Mouse (Mus musculus) spleen, postnatal 36 days (tissue): ENCODE measurements around the gene Exosc6.
"Not testable (repeated sequence)": the region's sequence is repeated elsewhere in the genome, so short reads cannot be mapped to it uniquely, and the experiment has no call there.

Experiments
- DNase-seq, 2 experiments: peaks; one replicate each; pipeline ENCODE4 v3.0.0; 2022; ENCODE audit warnings: low spot score in 2 of 2, mixed read lengths in 1 of 2

The Exosc6 gene

GRCm38 (mm10) chr8:111056158-111056663 is at the start of gene Exosc6:
Gene Exosc6 (plus strand): TSS chr8:111056339.
- peak; percentile 89 to 93 for DNase-seq

GRCm38 (mm10) chr8:111010230-111010991 is 45.7 kb upstream of the Exosc6 start:
- not testable (repeated sequence) for DNase-seq

- DNase-seq = not testable (repeated sequence)
Measured at GRCm38 (mm10) chr8:111026609-111027008, 29.5 kb upstream of the Exosc6 start.

- DNase-seq = peak; percentile 87
Measured at GRCm38 (mm10) chr8:111027391-111027937, 28.7 kb upstream of the Exosc6 start.

- DNase-seq = peak in 1 of 2 experiments; percentile 44
Measured at GRCm38 (mm10) chr8:111029589-111029988, 26.6 kb upstream of the Exosc6 start.

- no peak for DNase-seq
Measured at GRCm38 (mm10) chr8:111030045-111030444, 26.1 kb upstream of the Exosc6 start.

- DNase-seq = no peak
Measured at GRCm38 (mm10) chr8:111031572-111031971, 24.6 kb upstream of the Exosc6 start, which contains the start of gene Ddx19b. Gene Ddx19b (minus strand): TSS chr8:111031751.

GRCm38 (mm10) chr8:111032916-111033315 is 23.2 kb upstream of the Exosc6 start, which contains the start of gene Aars:
Gene Aars (plus strand): TSS chr8:111033144.
- DNase-seq = no peak

GRCm38 (mm10) chr8:111033482-111034215 is 22.5 kb upstream of the Exosc6 start:
- peak; percentile 97 to 99 for DNase-seq

GRCm38 (mm10) chr8:111034276-111034675 is 21.9 kb upstream of the Exosc6 start:
- no peak for DNase-seq

GRCm38 (mm10) chr8:111036591-111036990 is 19.5 kb upstream of the Exosc6 start:
- no peak for DNase-seq

GRCm38 (mm10) chr8:111042546-111042945 is 13.6 kb upstream of the Exosc6 start:
- no peak for DNase-seq

GRCm38 (mm10) chr8:111044003-111044734 is 12.0 kb upstream of the Exosc6 start:
- DNase-seq = no peak

- peak in 1 of 2 experiments; percentile 30 for DNase-seq
Measured at GRCm38 (mm10) chr8:111048694-111049093, 7.4 kb upstream of the Exosc6 start.

GRCm38 (mm10) chr8:111049106-111049505 is 7.0 kb upstream of the Exosc6 start:
- DNase-seq = no peak

GRCm38 (mm10) chr8:111053827-111054518 is 2.2 kb upstream of the Exosc6 start:
- no peak for DNase-seq

GRCm38 (mm10) chr8:111055031-111055634 is 1.0 kb upstream of the Exosc6 start:
- no peak for DNase-seq

GRCm38 (mm10) chr8:111055661-111056060 is 478 bp upstream of the Exosc6 start:
- DNase-seq = no peak

- peak in 1 of 2 experiments; percentile 8 for DNase-seq
Measured at GRCm38 (mm10) chr8:111056691-111057293, 653 bp downstream of the Exosc6 start.
